Mouse (Mus musculus) cerebellum, adult (tissue): ENCODE results near the gene Gm17631.
"Not testable (repeated sequence)": the region's sequence is repeated elsewhere in the genome, so short reads cannot be mapped to it uniquely, and the experiment has no call there.

ENCODE experiments used
- ATAC-seq: cut with Nextera tagmentation; 2 replicates; pipeline ENCODE4 v1.9.2; 2017; ENCODE audit warnings: mild to moderate bottlenecking, moderate library complexity, mixed read lengths; ENCODE audit not compliant: insufficient number of reproducible peaks, low FRiP score, low TSS enrichment

Gene Gm17631

GRCm38 (mm10) chr6:129862349-129862748 lies at the start of gene Gm17631:
Gene Gm17631, plus strand, starts transcription at chr6:129862649.
- not testable (repeated sequence) for ATAC-seq

- ATAC-seq, result no peak
These were observed 44.7 kb upstream of the Gm17631 start for GRCm38 (mm10) chr6:129817731-129818130.

- ATAC-seq, result no peak
These were observed 38.4 kb upstream of the Gm17631 start for GRCm38 (mm10) chr6:129824004-129824403.

- ATAC-seq, result no peak
These were observed 36.9 kb upstream of the Gm17631 start for GRCm38 (mm10) chr6:129825559-129825958.

- no peak for ATAC-seq
These were observed 14.1 kb downstream of the Gm17631 start, which contains the start of gene Klra17 for GRCm38 (mm10) chr6:129876549-129876948. Gene Klra17, minus strand, starts transcription at chr6:129876672.

GRCm38 (mm10) chr6:129882525-129882924 lies 20.1 kb downstream of the Gm17631 start:
- no peak for ATAC-seq
